Mouse (Mus musculus): Measurements from ENCODE around the gene Per1. TPM values are rescaled to one million over a fixed set of nuclear protein-coding genes. Genes with fewer than 3 reads are reported as not detected.

The Per1 gene
- polyA plus RNA-seq, 1 experiment: 25.0 TPM

GRCm38 (mm10) chr11:69133566-69133922 lies 38.5 kb downstream of the Per1 start:
- TF ChIP-seq EP300 (IDR thresholded peaks at IDR 0.05; ENCODE audit: insufficient read depth, low read depth, low read length): no peak
- no peak for TF ChIP-seq CTCF (IDR thresholded peaks at IDR 0.05; ENCODE audit: low read depth, low read length)
- TF ChIP-seq POLR2A (IDR thresholded peaks at IDR 0.05; ENCODE audit: insufficient read depth, low read length): no peak
- H3K9ac ChIP-seq (ENCODE audit: low read depth, poor library complexity, severe bottlenecking): no peak overlapping the region

GRCm38 (mm10) chr11:69133923-69134621 lies 39.1 kb downstream of the Per1 start:
- H3K9ac ChIP-seq (ENCODE audit: low read depth, poor library complexity, severe bottlenecking): no peak overlapping the region
- H3K4me3 ChIP-seq (ENCODE audit: low read depth, low read length): peak overlapping the region; percentile 81
- H3K9me3 ChIP-seq (replicated peaks; ENCODE audit: control insufficient read depth, insufficient read depth, low read length, poor library complexity, severe bottlenecking): no peaks in the 10 kb centered on the region
- peaks cover 4% of the 10 kb centered on the region for H3K4me1 ChIP-seq (ENCODE audit: control insufficient read depth, insufficient read depth, low read length)
- H3K27ac ChIP-seq (ENCODE audit: insufficient read depth, low read length): 0 out of 2 replicates have a peak overlapping the region, but pooled peaks have one; percentile 21
- H3K36me3 ChIP-seq (ENCODE audit: control insufficient read depth, insufficient read depth, low read length, poor library complexity, severe bottlenecking): no peaks in the 10 kb centered on the region
- TF ChIP-seq CTCF (IDR thresholded peaks at IDR 0.05; ENCODE audit: low read depth, low read length): peak; percentile 63
- TF ChIP-seq POLR2A (IDR thresholded peaks at IDR 0.05; ENCODE audit: insufficient read depth, low read length): no peak
- 0 out of 2 replicates have a peak, but pooled peaks have one; percentile 41 for TF ChIP-seq EP300 (IDR thresholded peaks at IDR 0.05; ENCODE audit: insufficient read depth, low read depth, low read length)
- H3K27me3 ChIP-seq (ENCODE audit: control insufficient read depth, insufficient read depth, low read length, poor library complexity, severe bottlenecking): no peaks in the 10 kb centered on the region

More at GRCm38 (mm10) chr11:69133566-69133922, 38.5 kb downstream of the Per1 start:
- Histone ChIP-seq H3K9me3 (replicated peaks; ENCODE audit: control insufficient read depth, insufficient read depth, low read length, poor library complexity, severe bottlenecking) (no peaks in the 10 kb centered on the region), H3K27me3 (ENCODE audit: control insufficient read depth, insufficient read depth, low read length, poor library complexity, severe bottlenecking) (no peaks in the 10 kb centered on the region), H3K4me1 (ENCODE audit: control insufficient read depth, insufficient read depth, low read length) (peaks cover 4% of the 10 kb centered on the region), H3K27ac (ENCODE audit: insufficient read depth, low read length) (0 out of 2 replicates have a peak overlapping the region, but pooled peaks have one; percentile 21), H3K4me3 (ENCODE audit: low read depth, low read length) (peak overlapping the region; percentile 81), H3K36me3 (ENCODE audit: control insufficient read depth, insufficient read depth, low read length, poor library complexity, severe bottlenecking) (no peaks in the 10 kb centered on the region)

- H3K4me3 ChIP-seq (ENCODE audit: low read depth, low read length): peak overlapping the region; percentile 81
- H3K9ac ChIP-seq (ENCODE audit: low read depth, poor library complexity, severe bottlenecking): no peak overlapping the region
- no peaks in the 10 kb centered on the region for H3K9me3 ChIP-seq (replicated peaks; ENCODE audit: control insufficient read depth, insufficient read depth, low read length, poor library complexity, severe bottlenecking)
- no peaks in the 10 kb centered on the region for H3K27me3 ChIP-seq (ENCODE audit: control insufficient read depth, insufficient read depth, low read length, poor library complexity, severe bottlenecking)
- TF ChIP-seq POLR2A (IDR thresholded peaks at IDR 0.05; ENCODE audit: insufficient read depth, low read length): no peak
- no peak for TF ChIP-seq EP300 (IDR thresholded peaks at IDR 0.05; ENCODE audit: insufficient read depth, low read depth, low read length)
- no peak for TF ChIP-seq CTCF (IDR thresholded peaks at IDR 0.05; ENCODE audit: low read depth, low read length)
- H3K27ac ChIP-seq (ENCODE audit: insufficient read depth, low read length): no peak overlapping the region
- H3K36me3 ChIP-seq (ENCODE audit: control insufficient read depth, insufficient read depth, low read length, poor library complexity, severe bottlenecking): no peaks in the 10 kb centered on the region
- peaks cover 4% of the 10 kb centered on the region for H3K4me1 ChIP-seq (ENCODE audit: control insufficient read depth, insufficient read depth, low read length)
Observed at GRCm38 (mm10) chr11:69134622-69134968, 39.6 kb downstream of the Per1 start.

DNA sequence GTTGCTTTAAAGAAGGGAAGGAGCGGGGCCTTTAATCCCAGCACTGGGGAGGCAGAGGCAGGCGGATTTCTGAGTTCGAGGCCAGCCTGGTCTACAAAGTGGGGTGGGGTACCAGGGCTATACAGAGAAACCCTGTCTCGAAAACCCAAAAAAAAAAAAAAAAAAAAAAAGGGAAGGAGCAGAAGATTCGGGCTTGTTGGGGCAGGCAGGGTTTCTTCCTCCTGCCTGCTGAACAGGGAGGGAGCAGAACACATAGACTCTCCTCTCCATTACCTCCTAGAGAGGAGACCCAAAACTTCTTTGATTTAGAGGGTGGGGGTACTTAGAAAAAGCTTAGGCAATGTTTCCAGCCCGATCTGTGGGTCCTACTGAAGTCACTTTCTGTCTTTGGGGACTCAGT lies 40.3 kb downstream of the Per1 start:
- H3K9ac ChIP-seq (ENCODE audit: low read depth, poor library complexity, severe bottlenecking): no peak overlapping the region
- no peaks in the 10 kb centered on the region for H3K27me3 ChIP-seq (ENCODE audit: control insufficient read depth, insufficient read depth, low read length, poor library complexity, severe bottlenecking)
- H3K4me3 ChIP-seq (ENCODE audit: low read depth, low read length): no peak overlapping the region

GRCm38 (mm10) chr11:69147546-69147945 lies 52.5 kb downstream of the Per1 start:
- no peaks in the 10 kb centered on the region for H3K36me3 ChIP-seq (ENCODE audit: control insufficient read depth, insufficient read depth, low read length, poor library complexity, severe bottlenecking)
- no peak for TF ChIP-seq CTCF (IDR thresholded peaks at IDR 0.05; ENCODE audit: low read depth, low read length)
- no peak for TF ChIP-seq POLR2A (IDR thresholded peaks at IDR 0.05; ENCODE audit: insufficient read depth, low read length)
- no peak for TF ChIP-seq EP300 (IDR thresholded peaks at IDR 0.05; ENCODE audit: insufficient read depth, low read depth, low read length)
- no peaks in the 10 kb centered on the region for H3K9me3 ChIP-seq (replicated peaks; ENCODE audit: control insufficient read depth, insufficient read depth, low read length, poor library complexity, severe bottlenecking)
- no peaks in the 10 kb centered on the region for H3K4me1 ChIP-seq (ENCODE audit: control insufficient read depth, insufficient read depth, low read length)
- H3K4me3 ChIP-seq (ENCODE audit: low read depth, low read length): no peak overlapping the region
- H3K27ac ChIP-seq (ENCODE audit: insufficient read depth, low read length): no peak overlapping the region
- H3K27me3 ChIP-seq (ENCODE audit: control insufficient read depth, insufficient read depth, low read length, poor library complexity, severe bottlenecking): no peaks in the 10 kb centered on the region
- no peak overlapping the region for H3K9ac ChIP-seq (ENCODE audit: low read depth, poor library complexity, severe bottlenecking)

More for the DNA sequence above, 40.3 kb downstream of the Per1 start:
- Histone ChIP-seq H3K27ac (ENCODE audit: insufficient read depth, low read length) (no peak overlapping the region), H3K4me1 (ENCODE audit: control insufficient read depth, insufficient read depth, low read length) (peaks cover 4% of the 10 kb centered on the region), H3K36me3 (ENCODE audit: control insufficient read depth, insufficient read depth, low read length, poor library complexity, severe bottlenecking) (no peaks in the 10 kb centered on the region), H3K9me3 (replicated peaks; ENCODE audit: control insufficient read depth, insufficient read depth, low read length, poor library complexity, severe bottlenecking) (no peaks in the 10 kb centered on the region)
- TF ChIP-seq EP300 (IDR thresholded peaks at IDR 0.05; ENCODE audit: insufficient read depth, low read depth, low read length) (no peak), POLR2A (IDR thresholded peaks at IDR 0.05; ENCODE audit: insufficient read depth, low read length) (no peak), CTCF (IDR thresholded peaks at IDR 0.05; ENCODE audit: low read depth, low read length) (no peak)

DNA sequence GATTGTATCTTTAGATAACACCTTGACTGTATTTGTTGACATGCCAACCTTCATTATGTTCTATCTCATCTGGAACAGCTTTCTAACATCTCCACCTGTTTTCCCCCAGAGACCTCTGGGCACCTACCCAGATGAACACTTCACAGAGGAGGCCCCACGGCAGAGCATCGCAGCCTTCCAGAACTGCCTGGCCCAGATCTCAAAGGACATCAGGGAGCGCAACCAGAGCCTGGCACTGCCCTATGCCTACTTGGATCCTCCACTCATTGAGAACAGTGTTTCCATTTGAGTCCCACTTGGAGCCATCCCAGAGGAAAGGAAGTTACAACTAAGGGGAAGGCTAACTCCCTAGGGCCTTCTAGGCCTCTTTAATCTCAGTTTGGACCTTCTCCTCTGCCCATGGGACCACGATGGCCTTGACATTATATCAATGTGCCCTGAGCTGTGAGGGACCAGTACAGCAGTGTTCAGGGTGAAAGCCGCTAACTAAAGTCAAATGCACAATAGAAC lies 53.5 kb downstream of the Per1 start:
- H3K9ac ChIP-seq (ENCODE audit: low read depth, poor library complexity, severe bottlenecking): no peak overlapping the region

More for the DNA sequence above, 53.5 kb downstream of the Per1 start:
- Histone ChIP-seq H3K36me3 (ENCODE audit: control insufficient read depth, insufficient read depth, low read length, poor library complexity, severe bottlenecking) (no peaks in the 10 kb centered on the region), H3K4me3 (ENCODE audit: low read depth, low read length) (no peak overlapping the region), H3K9me3 (replicated peaks; ENCODE audit: control insufficient read depth, insufficient read depth, low read length, poor library complexity, severe bottlenecking) (no peaks in the 10 kb centered on the region), H3K27ac (ENCODE audit: insufficient read depth, low read length) (no peak overlapping the region), H3K4me1 (ENCODE audit: control insufficient read depth, insufficient read depth, low read length) (no peaks in the 10 kb centered on the region), H3K27me3 (ENCODE audit: control insufficient read depth, insufficient read depth, low read length, poor library complexity, severe bottlenecking) (no peaks in the 10 kb centered on the region)
- TF ChIP-seq EP300 (IDR thresholded peaks at IDR 0.05; ENCODE audit: insufficient read depth, low read depth, low read length) (no peak), CTCF (IDR thresholded peaks at IDR 0.05; ENCODE audit: low read depth, low read length) (no peak), POLR2A (IDR thresholded peaks at IDR 0.05; ENCODE audit: insufficient read depth, low read length) (no peak)

Data from ES-Bruce4 (cell line).